Mouse (Mus musculus) midbrain, embryonic 11.5 days (tissue): ENCODE data around the gene Tktl1. TPM values are rescaled to one million over a fixed set of nuclear protein-coding genes. Genes with fewer than 3 reads are reported as not detected.
A peak's percentile ranks its signal among the peaks of the same experiment; 100 is the strongest.

Experiments
- ATAC-seq: fragments of 200-750 bp; cut with Nextera tagmentation; 2 replicates; pipeline ENCODE4 v1.8.0; 2017; ENCODE audit warnings: moderate TSS enrichment, moderate library complexity; ENCODE audit not compliant: low FRiP score
- DNase-seq: peaks from one replicate; pipeline ENCODE4 v3.0.0; 2015; ENCODE audit warnings: low spot score; ENCODE audit errors: missing footprints
- H3K27ac ChIP-seq: fragments of 300-500 bp; sonication (generic); 2 replicates; pipeline ENCODE4 v1.5.1; 2014; ENCODE audit warnings: low read depth, low read length
- H3K27me3 ChIP-seq: fragments of 300-500 bp; sonication (generic); 2 replicates; pipeline ENCODE4 v1.6.1; 2014; ENCODE audit warnings: mild to moderate bottlenecking, low read length, moderate library complexity, mixed read lengths; ENCODE audit not compliant: control insufficient read depth, insufficient read depth
- H3K36me3 ChIP-seq: fragments of 300-500 bp; sonication (generic); 2 replicates; pipeline ENCODE4 v1.6.1; 2014; ENCODE audit warnings: mild to moderate bottlenecking, low read length, moderate library complexity, mixed read lengths; ENCODE audit not compliant: control insufficient read depth, insufficient read depth
- H3K4me1 ChIP-seq: fragments of 300-500 bp; sonication (generic); 2 replicates; pipeline ENCODE4 v1.6.1; 2014; ENCODE audit warnings: low read length; ENCODE audit not compliant: control insufficient read depth, insufficient read depth
- H3K4me2 ChIP-seq: fragments of 300-500 bp; sonication (generic); 2 replicates; pipeline ENCODE4 v1.6.1; 2014; ENCODE audit warnings: mild to moderate bottlenecking, moderate library complexity
- H3K4me3 ChIP-seq: fragments of 300-500 bp; sonication (generic); 2 replicates; pipeline ENCODE4 v1.5.1; 2014; ENCODE audit warnings: low read depth, low read length
- H3K9ac ChIP-seq: fragments of 300-500 bp; sonication (generic); 2 replicates; pipeline ENCODE4 v1.6.1; 2014; ENCODE audit warnings: low read length
- H3K9me3 ChIP-seq: fragments of 300-500 bp; sonication (generic); 2 replicates; pipeline ENCODE4 v1.6.1; 2016; ENCODE audit warnings: low read length; ENCODE audit not compliant: control insufficient read depth
- WGBS: fragments of 180-500 bp; shearing (Covaris S2); extraction: QIAGEN DNeasy Blood & Tissue Kit; methylation state at CpG from one replicate; pipeline ENCODE4 v1.1.7; 2014; 5-methylcytosine and 5-hydroxymethylcytosine counted together
- polyA plus RNA-seq: library from polyadenylated mRNA; unstranded; fragments of >200 nt; fragmentation: Nextera tagmentation; extraction: Ambion mirVana; gene quantifications from 2 replicates; pipeline ENCODE4 v1.2.1, GENCODE M21; 2014

The Tktl1 gene
- polyA plus RNA-seq, 1 experiment from 2014 or later = not detected

DNA sequence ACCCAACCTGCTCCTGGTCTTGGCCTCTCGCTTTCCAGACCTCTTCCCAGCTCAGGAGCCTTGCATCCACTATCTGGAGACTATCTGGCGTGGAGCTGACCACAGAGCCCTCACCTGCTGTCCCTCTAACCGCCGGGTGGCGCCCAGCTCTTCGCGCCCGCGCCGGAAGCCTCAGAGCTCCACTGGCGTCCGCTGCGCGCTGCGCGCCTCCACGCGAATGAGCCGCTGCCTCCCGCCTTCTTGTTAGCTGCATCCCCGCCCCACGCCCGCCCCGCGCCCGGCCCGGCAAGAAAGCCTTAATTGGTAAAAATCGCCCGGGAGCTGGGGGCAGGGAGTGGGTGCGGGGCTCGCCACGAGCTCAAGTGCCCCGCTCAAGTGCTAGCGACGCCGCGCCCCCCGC lies 72.6 kb downstream of the Tktl1 start, which contains the start of gene Flna:
TSS of gene Flna (minus strand) at position 206 of the 400 bp plus-strand sequence.
- no peak within 1 kb of the TSS for H3K27ac ChIP-seq
- no peak for ATAC-seq
- peak within 1 kb of the TSS; percentile 36 for H3K4me3 ChIP-seq

DNA sequence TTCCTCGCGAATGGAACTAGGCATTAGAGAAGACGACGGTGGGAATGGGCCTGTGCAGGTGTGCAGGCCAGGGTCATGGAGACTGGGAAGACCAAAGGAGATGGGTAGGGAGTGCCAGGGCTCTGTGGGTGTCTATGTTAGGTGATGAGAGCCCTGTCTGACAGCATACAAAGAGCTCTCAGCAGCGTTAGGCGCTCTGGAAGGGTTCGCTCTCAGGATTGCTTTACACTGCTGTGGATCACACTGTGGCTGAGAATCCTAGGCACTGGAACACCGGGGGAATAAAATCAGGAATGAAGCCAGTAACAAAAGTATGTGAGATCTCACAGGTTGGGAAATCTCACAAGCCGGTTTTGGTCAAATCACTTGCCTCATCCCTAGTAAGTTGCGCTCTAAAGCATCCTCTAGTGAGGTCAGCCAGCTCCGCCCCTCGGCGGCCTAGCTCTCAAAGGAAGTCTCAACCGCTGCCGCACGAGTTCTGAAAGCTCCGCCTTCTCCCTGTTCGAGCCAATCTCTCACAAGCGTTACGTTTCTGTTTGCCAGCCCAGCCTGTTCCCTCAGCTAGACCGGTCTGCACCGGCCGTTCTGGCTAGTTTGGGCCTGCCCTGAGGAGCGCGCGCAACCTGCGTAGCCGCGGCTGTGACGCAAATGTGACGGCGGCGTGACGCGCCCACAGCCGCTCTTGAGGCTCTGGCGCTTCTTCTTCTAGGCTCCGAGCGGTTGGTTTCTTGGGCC lies 77.3 kb downstream of the Tktl1 start, which contains the start of gene Emd:
TSS of gene Emd (plus strand) at position 535 of the 735 bp plus-strand sequence.
- ATAC-seq = peak; percentile 98
- WGBS = 17% methylated on average over 39 of the region's 39 CpGs

More for the DNA sequence above, 72.6 kb downstream of the Tktl1 start, which contains the start of gene Flna:
- Histone ChIP-seq H3K9me3 (no peaks in the 10 kb centered on the region), H3K4me2 (peak within 1 kb of the TSS; percentile 56), H3K36me3 (no peaks in the 10 kb centered on the region), H3K4me1 (no peaks in the 10 kb centered on the region), H3K9ac (peak within 1 kb of the TSS; percentile 64), H3K27me3 (no peaks in the 10 kb centered on the region)
- WGBS = 25% methylated on average over 38 of the region's 38 CpGs
- peak; percentile 88 for DNase-seq

DNA sequence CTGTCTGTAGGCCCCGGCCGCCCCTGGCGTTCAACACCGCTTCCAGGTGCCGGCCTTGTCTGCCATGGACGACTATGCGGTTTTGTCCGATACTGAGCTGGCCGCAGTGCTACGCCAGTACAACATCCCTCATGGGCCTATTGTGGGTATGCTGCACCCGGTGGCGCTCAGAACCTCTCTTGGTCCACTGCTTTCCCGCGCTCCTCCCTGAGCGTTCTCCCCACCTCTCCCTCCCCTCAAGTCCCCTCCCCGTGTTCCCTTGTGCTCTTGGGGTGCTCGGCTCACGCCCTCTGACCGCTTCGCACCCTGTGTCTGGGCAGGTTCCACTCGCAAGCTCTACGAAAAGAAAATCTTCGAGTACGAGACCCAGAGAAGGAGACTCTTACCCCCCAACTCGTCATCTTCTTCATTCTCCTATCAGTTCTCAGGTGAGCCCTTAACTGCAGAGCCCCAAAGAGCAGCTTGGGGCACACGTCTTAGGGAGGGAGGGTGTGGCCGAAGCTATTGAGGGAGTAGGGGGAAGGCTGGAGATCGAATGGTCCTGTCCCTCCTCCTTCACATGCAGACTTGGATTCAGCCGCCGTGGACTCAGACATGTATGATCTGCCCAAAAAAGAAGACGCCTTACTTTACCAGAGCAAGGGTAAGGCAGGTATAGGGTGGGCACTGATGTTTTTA lies 78.0 kb downstream of the Tktl1 start:
- ATAC-seq = peak; percentile 14; the same call in 1 of the 2 replicates
- H3K27ac ChIP-seq = peak overlapping the region; percentile 74
- no peak for DNase-seq
- no peaks in the 10 kb centered on the region for H3K9me3 ChIP-seq
- peak overlapping the region; percentile 55 for H3K4me3 ChIP-seq
- no peaks in the 10 kb centered on the region for H3K27me3 ChIP-seq
- H3K4me2 ChIP-seq = peak overlapping the region; percentile 45
- no peaks in the 10 kb centered on the region for H3K4me1 ChIP-seq
- 29% methylated on average over 31 of the region's 31 CpGs for WGBS
- peak overlapping the region; percentile 76 for H3K9ac ChIP-seq
- no peaks in the 10 kb centered on the region for H3K36me3 ChIP-seq

More for the DNA sequence above, 77.3 kb downstream of the Tktl1 start, which contains the start of gene Emd:
- no peaks in the 10 kb centered on the region for H3K4me1 ChIP-seq
- peak within 1 kb of the TSS; percentile 45 for H3K4me2 ChIP-seq
- H3K27me3 ChIP-seq = no peaks in the 10 kb centered on the region
- no peaks in the 10 kb centered on the region for H3K9me3 ChIP-seq
- H3K36me3 ChIP-seq = no peaks in the 10 kb centered on the region
- H3K4me3 ChIP-seq = peak within 1 kb of the TSS; percentile 55
- peak; percentile 98 for DNase-seq
- peak within 1 kb of the TSS; percentile 74 for H3K27ac ChIP-seq
- H3K9ac ChIP-seq = peak within 1 kb of the TSS; percentile 76

DNA sequence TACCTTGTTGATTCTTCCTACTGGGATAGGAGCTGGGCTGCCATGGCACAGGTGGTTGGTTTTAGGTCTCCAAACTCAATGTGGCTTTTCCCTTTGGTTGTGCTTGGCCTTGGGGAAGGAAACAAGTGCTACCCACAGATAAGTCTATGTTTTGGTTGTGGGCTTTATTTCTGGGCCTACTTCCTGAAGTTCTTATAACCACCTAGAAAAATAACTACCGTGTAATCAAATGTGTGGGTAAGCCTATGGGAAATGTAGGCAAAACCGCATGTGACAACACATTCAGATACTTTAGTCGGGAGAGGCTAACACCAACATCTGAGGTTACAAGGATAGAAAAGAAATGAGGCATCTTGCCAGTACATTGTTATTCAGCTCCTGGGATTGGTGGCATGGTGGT lies 80.7 kb downstream of the Tktl1 start:
- ATAC-seq (no peak), DNase-seq (peak; percentile 4)
- Histone ChIP-seq H3K9ac (no peak overlapping the region), H3K36me3 (no peaks in the 10 kb centered on the region), H3K9me3 (no peaks in the 10 kb centered on the region), H3K27ac (no peak overlapping the region), H3K4me2 (no peak overlapping the region), H3K4me1 (no peaks in the 10 kb centered on the region), H3K27me3 (no peaks in the 10 kb centered on the region), H3K4me3 (no peak overlapping the region)
- 96% methylated on average over 3 of the region's 3 CpGs for WGBS

Other genes with a start within 250 kb of the Tktl1 start
- 14.4 and 17.6 TPM in 2 replicates for gene Renbp, start 246.4 kb upstream of the Tktl1 start, polyA plus RNA-seq
- 74.5 and 75.1 TPM in 2 replicates for gene Hcfc1, start 210.9 kb upstream of the Tktl1 start, polyA plus RNA-seq
- gene Irak1, start 153.3 kb upstream of the Tktl1 start, polyA plus RNA-seq = 30.5 and 31.6 TPM in 2 replicates
- gene Opn1mw, start 49.8 kb upstream of the Tktl1 start, polyA plus RNA-seq = not detected in 2 replicates
- gene Mecp2, start 41.9 kb upstream of the Tktl1 start, polyA plus RNA-seq = 15.3 and 17.1 TPM in 2 replicates
- gene Tex28, start 9.4 kb upstream of the Tktl1 start, polyA plus RNA-seq = not detected in 2 replicates
- 178 and 185 TPM in 2 replicates for gene Flna, start 72.6 kb downstream of the Tktl1 start, polyA plus RNA-seq
- 24.3 and 25.2 TPM in 2 replicates for gene Emd, start 77.4 kb downstream of the Tktl1 start, polyA plus RNA-seq
- 661 and 713 TPM in 2 replicates for gene Rpl10, start 93.6 kb downstream of the Tktl1 start, polyA plus RNA-seq
- 57.9 and 60.9 TPM in 2 replicates for gene Taz, start 104.7 kb downstream of the Tktl1 start, polyA plus RNA-seq
- gene Dnase1l1, start 105.1 kb downstream of the Tktl1 start, polyA plus RNA-seq = 4.3 and 4.4 TPM in 2 replicates
- 101 and 106 TPM in 2 replicates for gene Atp6ap1, start 119.8 kb downstream of the Tktl1 start, polyA plus RNA-seq
- 430 and 451 TPM in 2 replicates for gene Gdi1, start 127.7 kb downstream of the Tktl1 start, polyA plus RNA-seq
- 58.1 and 59.2 TPM in 2 replicates for gene Fam50a, start 135.8 kb downstream of the Tktl1 start, polyA plus RNA-seq
- gene Plxna3, start 151.8 kb downstream of the Tktl1 start, polyA plus RNA-seq = 13.7 and 19.8 TPM in 2 replicates
- 110 and 118 TPM in 2 replicates for gene Lage3, start 176.4 kb downstream of the Tktl1 start, polyA plus RNA-seq
- 74.3 and 76.5 TPM in 2 replicates for gene Ubl4a, start 196.0 kb downstream of the Tktl1 start, polyA plus RNA-seq
- gene Slc10a3, start 196.1 kb downstream of the Tktl1 start, polyA plus RNA-seq = 8.5 and 9.0 TPM in 2 replicates
- gene Fam3a, start 216.0 kb downstream of the Tktl1 start, polyA plus RNA-seq = 26.2 and 27.3 TPM in 2 replicates
- gene Ikbkg, start 216.0 kb downstream of the Tktl1 start, polyA plus RNA-seq = 22.8 and 24.8 TPM in 2 replicates